Mouse (Mus musculus) common myeloid progenitor, adult 5-6 weeks (primary cell): ENCODE measurements around the gene Tyro3. TPM values are rescaled to one million over a fixed set of nuclear protein-coding genes. Genes with fewer than 3 reads are reported as not detected.

Experiments
- ATAC-seq: replicated peaks from 2 replicates; pipeline ENCODE4 v1.8.0; 2016; ENCODE audit warnings: low read depth, mild to moderate bottlenecking, moderate TSS enrichment, inconsistent platforms; ENCODE audit not compliant: poor library complexity, severe bottlenecking
- total RNA-seq: library from RNA; stranded (forward); fragments of 200-1000, 187-1606 nt; gene quantifications from 2 replicates; pipeline ENCODE4 v1.2.3, GENCODE M21; 2017

Tyro3 gene
- total RNA-seq, 1 experiment from 2014 or later: 1.1 TPM

DNA sequence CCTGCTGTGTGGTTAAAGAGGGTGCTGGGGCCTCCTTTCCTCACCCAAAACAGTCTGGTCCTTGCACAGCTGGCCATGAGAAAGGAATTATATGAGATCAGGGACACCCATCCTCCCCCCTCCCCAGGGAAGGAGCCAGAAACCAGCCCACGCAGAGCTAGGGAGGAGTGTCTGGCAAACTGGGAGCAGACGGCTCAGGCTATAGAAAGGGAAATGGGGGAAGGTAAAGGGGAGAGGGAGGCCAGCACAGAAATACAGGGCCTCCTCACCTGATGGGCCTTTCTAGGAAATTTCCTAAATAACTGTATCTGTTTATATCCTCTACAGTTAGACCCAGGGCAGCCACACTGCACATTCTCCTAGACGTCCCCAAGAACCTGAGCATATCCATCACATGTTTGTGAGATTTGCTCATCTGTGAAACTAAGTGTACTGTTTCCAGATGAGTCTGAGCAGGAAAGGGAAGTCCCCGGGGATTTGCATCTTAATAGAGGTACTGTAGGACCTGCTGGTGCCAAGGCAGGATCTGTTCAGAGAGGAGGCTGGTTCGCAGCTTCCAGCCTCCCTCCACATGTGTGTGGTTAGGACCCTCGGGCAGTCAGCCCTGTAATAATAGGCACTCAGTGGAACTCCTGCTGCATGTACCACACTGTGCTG lies 6.2 kb downstream of the Tyro3 start:
- no peak for ATAC-seq

DNA sequence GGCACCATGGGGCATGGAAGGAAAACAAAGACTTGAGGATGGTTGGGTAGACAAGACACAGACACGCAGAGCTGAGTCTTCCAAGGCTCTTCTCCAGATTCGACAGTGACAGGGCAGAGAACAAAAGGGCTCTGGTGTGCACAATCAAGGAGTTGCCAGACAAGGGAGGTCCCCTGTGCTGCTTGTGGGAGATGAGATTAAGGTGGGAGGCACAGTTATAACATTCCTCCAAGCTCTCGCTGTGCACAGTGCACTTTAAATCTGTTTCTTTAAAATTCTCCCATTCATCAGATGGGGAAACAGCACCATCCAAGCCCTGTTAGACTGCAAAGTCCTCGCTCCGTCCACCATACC lies 6.7 kb downstream of the Tyro3 start:
- ATAC-seq: no peak

DNA sequence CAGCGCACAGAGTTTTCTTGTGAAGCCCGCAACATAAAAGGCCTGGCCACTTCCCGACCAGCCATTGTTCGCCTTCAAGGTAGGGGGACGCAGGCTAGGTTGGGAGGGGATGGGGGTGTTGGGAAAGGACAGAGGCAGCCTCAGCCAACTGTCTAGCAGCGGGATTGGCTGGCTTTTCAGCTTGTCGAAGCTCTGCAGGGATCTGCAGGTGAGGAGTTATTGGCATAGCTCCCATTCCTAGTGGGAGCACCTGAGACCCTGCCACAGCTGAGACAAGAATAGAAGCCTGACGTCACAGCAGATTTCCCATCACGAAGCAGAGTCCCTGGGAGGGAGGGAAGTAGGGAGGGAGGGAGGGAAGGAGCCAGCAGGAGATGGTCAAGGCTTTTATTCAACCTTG lies 7.2 kb downstream of the Tyro3 start:
- ATAC-seq: no peak

DNA sequence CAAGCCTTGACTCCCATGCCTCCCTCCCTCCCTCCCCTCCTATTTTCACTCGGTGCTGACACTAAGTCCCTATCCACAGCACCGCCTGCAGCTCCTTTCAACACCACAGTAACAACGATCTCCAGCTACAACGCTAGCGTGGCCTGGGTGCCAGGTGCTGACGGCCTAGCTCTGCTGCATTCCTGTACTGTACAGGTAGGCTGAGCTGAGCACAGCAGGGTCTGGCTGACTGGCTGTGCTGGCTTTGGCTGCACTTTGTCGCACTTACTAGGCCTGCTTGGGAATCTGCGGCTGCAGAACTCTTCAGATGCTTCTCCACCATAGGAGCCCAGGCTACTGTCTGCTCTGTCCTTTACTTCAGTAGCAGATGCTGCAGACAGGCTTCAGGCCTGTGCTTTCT lies 8.0 kb downstream of the Tyro3 start:
- ATAC-seq: no peak

DNA sequence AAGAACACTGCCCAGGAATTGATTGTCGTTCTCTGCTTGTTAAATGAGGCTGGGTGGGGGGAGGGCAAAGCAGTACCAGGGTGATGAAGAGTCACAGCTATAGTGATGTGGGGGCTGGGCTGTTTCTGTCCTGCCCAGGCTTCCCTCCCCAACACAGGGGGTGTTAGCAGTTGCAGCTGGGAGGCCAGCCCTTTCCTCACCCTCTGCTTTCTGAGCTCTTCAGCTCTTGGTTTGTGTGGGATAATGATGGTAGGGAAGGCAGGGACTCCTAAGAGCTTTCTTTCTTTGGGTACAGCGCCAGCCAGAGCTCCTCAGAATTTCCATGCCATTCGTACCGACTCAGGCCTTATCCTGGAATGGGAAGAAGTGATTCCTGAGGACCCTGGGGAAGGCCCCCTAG lies 10.9 kb downstream of the Tyro3 start:
- no peak for ATAC-seq

DNA sequence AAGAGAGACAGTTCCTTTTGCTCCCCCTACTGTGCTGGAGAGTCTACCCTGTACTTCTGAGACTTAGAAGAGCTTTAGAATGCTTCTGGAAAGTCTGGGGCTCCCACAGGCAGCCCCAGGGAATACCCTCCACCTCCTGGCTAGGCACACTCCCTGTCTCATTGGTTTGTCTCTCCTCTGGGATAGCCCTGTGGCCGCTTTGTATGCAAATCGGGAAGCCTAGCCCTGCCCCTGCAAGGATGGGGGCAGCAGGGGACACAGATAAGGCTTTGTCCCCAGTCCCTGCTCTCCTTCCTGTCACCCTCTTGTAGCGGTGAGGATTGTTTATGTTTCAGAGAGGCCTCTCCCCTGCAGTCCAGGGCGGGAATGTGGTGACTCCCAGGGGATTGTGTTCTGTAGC lies 11.3 kb downstream of the Tyro3 start:
- no peak for ATAC-seq

DNA sequence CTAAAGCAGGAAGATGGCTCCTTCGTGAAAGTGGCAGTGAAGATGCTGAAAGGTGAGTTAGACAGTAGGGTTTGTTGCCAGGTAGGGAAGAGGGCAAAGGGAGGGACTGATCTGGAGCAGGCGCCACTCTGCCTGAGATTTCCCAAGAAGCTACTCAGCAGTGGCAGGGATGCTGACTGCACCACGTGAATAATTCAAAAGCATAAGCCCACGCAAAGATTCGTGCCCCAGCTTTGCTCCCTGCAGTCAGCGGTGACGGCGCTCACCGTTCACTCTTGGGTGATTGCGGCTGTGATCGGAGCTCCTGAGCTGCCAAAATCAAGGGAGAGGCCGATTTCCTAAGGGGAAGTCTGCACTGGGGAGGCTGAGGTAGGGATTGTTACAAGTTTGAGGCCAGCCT lies 13.4 kb downstream of the Tyro3 start:
- ATAC-seq: no peak

DNA sequence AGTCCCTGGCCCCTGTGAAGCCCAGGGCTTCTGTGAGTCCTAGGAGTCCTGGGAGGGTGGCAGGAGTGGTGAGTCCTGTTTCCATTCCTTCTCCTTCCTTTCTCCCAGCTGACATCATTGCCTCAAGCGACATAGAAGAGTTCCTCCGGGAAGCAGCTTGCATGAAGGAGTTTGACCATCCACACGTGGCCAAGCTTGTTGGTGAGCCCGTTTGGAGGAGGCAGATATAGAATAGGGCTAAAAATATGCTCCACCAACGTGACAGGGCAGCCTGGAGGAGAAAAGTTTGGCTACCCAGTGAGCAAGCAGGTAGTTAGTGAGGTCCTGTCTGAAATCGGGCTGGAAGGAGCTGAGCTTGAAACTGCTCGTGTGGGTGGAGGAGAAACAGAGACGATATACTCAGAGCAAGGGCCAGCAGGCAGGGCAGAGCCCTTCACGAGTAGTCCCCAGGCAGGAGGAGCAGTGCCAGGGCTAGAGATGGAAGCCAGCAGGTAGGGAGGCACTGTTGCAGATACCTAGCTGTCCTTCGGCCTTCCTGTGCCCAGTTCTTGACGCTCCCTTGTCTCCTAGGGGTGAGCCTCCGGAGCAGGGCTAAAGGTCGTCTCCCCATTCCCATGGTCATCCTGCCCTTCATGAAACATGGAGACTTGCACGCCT lies 14.1 kb downstream of the Tyro3 start:
- no peak for ATAC-seq

DNA sequence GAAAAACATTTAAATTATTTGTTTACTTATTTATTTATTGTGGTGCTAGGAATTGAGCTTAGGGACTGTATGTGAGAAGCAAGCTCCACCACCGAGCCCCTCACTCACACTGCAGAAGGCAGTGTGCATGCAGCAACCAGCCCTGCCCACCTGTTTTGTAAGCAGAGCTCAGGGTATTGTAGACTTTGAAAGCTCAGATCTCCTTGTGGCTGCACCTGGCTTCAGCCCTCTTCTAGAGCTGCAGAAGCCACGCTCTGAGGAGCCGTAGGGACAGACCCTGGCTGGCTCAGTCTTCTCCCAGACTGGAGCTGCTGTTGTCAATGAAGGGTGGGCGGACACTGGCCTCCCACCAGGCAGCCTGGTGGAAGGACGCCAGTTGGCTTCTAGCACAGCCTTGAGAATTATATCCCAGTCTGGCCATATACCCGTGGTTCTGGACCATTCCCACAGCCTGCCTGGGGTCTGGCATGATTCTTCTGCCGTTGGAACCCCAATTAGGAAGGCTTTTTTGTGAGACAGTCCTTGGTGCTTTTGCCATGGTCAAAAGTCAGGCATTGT lies 16.9 kb downstream of the Tyro3 start:
- no peak for ATAC-seq

DNA sequence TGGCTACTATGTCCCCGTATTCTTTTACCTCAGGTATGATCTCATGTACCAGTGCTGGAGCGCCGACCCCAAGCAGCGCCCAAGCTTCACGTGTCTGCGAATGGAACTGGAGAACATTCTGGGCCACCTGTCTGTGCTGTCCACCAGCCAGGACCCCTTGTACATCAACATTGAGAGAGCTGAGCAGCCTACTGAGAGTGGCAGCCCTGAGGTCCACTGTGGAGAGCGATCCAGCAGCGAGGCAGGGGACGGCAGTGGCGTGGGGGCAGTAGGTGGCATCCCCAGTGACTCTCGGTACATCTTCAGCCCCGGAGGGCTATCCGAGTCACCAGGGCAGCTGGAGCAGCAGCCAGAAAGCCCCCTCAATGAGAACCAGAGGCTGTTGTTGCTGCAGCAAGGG lies 19.1 kb downstream of the Tyro3 start:
- no peak for ATAC-seq

DNA sequence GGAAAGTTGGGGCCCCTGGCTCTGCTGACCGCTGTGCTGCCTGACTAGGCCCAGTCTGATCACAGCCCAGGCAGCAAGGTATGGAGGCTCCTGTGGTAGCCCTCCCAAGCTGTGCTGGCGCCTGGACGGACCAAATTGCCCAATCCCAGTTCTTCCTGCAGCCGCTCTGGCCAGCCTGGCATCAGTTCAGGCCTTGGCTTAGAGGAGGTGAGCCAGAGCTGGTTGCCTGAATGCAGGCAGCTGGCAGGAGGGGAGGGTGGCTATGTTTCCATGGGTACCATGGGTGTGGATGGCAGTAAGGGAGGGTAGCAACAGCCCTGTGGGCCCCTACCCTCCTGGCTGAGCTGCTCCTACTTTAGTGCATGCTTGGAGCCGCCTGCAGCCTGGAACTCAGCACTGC lies 19.5 kb downstream of the Tyro3 start:
- ATAC-seq: no peak

DNA sequence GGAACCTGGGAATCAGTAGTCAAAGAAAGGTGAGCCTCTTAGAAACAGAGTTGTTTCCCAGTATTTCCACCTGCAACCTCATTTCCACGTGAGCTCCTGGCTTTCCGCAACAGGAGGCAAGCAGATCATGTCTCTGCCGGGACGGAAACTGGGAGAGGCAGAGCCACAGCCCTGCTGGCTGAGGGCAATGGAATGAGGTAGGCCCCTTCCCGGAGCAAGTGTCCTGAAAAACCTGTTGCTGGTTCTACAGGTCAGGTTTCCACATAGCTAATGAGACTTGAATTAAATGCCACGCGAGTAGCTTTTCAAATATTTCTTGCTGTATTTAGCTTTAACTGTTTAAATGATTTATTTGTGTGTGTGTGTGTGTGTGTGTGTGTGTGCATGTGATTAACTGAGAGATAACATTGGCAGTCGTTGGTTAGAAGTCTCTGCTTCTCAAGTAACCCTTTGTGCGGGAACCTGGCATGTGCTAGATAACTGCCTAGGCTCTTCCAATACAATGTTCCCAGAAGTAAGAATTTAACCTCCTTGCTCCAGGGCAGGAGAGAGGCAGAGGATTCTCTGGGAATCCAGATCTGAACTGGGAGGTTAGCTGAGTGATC lies 21.2 kb downstream of the Tyro3 start:
- ATAC-seq: no peak

DNA sequence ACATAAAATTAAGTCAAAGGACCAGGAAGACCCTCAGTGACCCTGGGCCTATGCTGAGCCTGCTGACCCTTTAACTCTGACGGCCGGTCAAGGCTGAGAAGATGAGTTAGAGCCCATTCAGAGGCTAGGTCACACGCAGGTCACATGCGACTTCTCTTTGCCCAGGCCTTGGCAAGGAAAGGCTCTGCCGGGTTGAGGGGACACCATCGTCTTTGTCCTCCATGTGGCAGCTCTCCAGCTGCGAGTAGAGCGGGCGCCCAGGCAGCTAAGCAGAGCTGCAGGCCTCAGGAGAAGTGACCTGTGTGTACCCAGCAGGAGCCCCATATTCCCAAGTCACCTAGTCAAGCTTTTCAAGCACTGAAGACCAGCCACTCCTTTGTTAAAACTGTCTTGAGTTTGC lies 23.6 kb downstream of the Tyro3 start:
- no peak for ATAC-seq

DNA sequence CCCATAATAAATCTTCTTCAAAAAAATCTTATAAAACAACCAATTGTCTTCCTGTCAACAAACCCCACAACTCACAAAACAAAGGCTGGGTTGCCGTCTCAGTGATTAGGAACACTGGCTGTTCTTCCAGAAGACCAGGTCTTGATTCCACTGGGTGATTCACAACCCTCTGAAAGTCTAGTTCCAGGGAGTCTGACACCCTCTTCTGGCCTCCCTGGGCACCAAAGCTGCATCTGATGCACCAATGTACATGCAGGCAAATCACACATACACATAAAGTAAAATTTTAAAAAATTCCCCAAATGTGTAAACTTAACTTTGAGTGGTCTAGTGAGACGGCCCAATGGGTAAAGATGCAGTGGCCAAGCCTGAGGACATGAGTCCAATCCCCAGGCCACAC lies 33.0 kb downstream of the Tyro3 start:
- no peak for ATAC-seq

DNA sequence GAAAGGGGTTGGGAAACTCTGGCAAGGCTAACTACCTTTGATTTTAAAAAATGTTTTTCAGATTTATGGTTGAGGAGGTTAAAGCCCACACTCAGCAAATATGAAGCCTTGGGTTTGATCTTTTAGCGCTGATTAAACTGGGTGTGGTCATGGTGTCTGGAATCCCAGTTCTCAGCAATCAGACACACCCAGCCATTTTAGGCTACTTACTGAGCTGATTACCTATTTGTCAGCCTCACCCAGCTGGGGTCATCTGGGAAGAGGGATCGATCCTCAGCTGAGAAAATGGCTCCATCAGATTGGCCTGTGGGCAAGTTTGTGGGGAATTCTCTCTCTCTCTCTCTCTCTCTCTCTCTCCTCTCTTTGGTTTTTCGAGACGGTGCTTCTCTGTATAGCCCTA lies 36.7 kb downstream of the Tyro3 start:
- no peak for ATAC-seq

DNA sequence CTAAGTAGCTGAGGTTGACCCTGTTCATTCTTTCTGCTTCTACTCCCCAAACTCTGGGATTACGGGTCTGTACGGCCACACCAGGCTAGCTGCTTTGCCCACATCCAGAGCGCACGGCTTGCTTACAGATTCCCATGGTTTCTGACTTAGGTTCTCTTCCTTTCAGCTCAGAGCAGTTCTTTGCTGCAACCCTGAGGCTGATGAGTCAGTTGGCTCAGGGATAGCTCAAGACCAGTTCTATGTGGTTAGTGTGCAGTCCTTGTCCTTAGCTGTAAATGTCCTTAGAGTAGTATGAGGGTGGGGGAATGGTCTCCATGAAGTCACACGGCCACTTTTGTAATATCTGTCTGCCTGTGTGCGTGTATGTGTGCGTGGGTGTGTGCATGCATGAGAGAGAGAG lies 40.1 kb downstream of the Tyro3 start:
- ATAC-seq: no peak

DNA sequence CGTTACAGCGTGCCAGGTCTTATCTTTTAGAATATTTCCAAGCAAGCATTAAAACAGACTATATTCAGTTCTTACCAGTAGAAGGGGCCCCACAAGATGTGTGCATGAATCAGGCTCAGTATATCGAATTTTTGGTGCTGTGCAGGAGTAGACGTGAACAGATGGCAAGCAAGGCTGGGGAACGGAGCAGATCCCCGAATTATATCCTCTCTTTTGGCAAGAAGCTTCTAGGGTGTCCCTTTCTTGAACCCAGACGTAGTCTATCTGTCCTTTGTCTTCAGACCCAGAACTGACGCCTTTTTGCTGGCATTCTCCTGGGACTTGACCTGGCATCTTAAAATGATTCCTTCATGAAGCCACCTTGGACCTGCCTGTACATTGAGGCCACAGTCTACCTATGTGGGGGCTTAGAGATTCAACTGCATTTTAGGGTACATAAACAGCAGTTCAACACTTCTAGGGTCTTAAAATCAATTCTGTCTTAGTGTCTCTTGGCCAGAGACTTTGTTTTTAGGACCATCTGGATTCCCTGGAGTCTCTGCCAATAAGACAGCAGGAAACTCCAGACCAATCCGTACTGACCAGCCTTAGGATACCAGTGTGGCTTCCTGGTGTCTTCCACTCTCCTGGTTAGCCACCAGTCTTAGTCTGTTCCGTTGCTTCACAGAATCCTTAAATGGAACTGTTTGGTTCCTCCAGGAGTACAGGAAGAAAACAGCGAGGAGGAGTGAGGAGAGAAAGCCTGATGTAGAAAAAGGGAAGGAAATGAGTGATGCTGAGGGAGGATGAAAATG lies 41.0 kb downstream of the Tyro3 start:
- ATAC-seq: no peak

DNA sequence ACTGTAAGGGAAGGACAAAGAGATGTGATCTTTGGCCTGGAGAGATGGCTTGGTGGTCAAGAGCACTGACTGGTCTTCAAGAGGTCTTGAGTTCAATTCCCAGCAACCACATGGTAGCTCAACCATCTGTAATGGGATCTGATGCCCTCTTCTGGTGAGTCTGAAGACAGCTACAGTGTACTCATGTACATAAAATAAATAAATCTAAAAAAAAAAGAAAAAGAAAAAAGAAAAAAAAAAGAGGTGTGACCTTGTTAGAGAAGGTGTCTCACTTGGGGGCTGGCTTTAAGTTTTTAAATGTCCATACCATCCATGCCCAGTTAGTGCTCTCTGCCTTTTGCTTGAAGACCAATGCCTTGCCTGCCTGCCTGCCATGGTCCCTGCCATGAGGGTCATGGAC lies 42.5 kb downstream of the Tyro3 start:
- ATAC-seq: no peak

DNA sequence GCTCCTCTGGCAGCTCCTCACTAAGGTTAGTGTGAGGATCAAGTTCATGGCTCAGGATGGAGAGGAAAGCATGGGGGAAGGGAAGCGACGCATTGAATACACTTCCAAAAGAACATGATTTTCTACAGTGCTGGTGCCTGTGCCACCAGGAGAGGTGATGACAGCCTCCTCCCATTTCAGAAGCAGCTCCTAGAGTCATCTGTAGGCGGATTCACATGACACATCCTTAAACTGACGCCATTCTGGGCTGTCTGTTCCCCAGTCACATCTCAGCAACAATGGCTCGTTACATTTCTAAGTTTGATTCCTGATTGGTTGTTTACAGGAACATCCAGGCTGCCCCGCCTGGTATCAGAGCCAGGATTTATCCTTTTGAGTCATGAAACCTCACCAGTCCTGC lies 44.5 kb downstream of the Tyro3 start:
- no peak for ATAC-seq

DNA sequence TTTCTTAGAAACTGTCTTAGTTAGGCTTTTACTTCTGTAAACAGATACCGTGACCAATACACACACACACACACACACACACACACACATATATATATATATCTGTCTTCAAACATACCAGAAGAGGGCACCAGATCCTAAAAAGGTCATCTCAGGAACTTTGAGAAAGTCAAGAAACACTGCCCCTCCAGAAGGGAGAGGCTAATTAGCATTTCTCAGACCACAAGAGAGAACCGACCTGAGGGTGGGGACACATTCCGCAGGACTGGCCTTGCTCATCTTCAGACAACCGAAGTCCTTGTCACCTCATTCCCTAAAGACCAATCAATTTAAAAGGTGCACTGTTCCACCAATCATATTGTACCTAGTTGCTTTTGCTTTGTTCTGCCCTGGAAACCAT lies 46.0 kb downstream of the Tyro3 start:
- ATAC-seq: no peak
